Mouse (Mus musculus) heart, embryonic 14.5 days (tissue): ENCODE measurements around the gene Wnt7b. TPM values are rescaled to one million over a fixed set of nuclear protein-coding genes. Genes with fewer than 3 reads are reported as not detected.
A peak's percentile ranks its signal among the peaks of the same experiment; 100 is the strongest.

Source experiments
- ATAC-seq: fragments of 200-750 bp; cut with Nextera tagmentation; 2 replicates; pipeline ENCODE4 v1.8.0; 2017; ENCODE audit warnings: low read depth, moderate TSS enrichment; ENCODE audit not compliant: insufficient number of reproducible peaks, insufficient read depth, low FRiP score
- H3K27ac ChIP-seq, 2 experiments: fragments of 200-500 bp in 1 of 2; fragments of 300-500 bp in 1 of 2; sonication (generic) in 1 of 2; replicated peaks in 1 of 2; 2 replicates each; pipeline ENCODE4 v1.5.1; 2012 to 2014; ENCODE audit warnings: low read depth in 2 of 2, low read length in 2 of 2, control low read depth in 1 of 2, mild to moderate bottlenecking in 1 of 2, mixed read lengths in 1 of 2; ENCODE audit not compliant: control insufficient read depth in 1 of 2, insufficient read depth in 1 of 2
- H3K27me3 ChIP-seq: fragments of 300-500 bp; sonication (generic); 2 replicates; pipeline ENCODE4 v1.6.1; 2014; ENCODE audit warnings: mild to moderate bottlenecking, low read length, control low read depth; ENCODE audit not compliant: control insufficient read depth, insufficient read depth
- H3K36me3 ChIP-seq: fragments of 300-500 bp; sonication (generic); 2 replicates; pipeline ENCODE4 v1.6.1; 2014; ENCODE audit warnings: mild to moderate bottlenecking, control low read depth, low read length, mixed read lengths; ENCODE audit not compliant: control insufficient read depth, insufficient read depth
- H3K4me1 ChIP-seq, 2 experiments: fragments of 200-500 bp in 1 of 2; fragments of 300-500 bp in 1 of 2; sonication (generic) in 1 of 2; 2 replicates each; pipeline ENCODE4 v1.6.1; 2012 to 2014; ENCODE audit warnings: low read length in 2 of 2, control low read depth in 1 of 2, mixed read lengths in 1 of 2; ENCODE audit not compliant: control insufficient read depth in 2 of 2, insufficient read depth in 2 of 2
- H3K4me2 ChIP-seq: fragments of 300-500 bp; sonication (generic); 2 replicates; pipeline ENCODE4 v1.6.1; 2014; ENCODE audit warnings: mild to moderate bottlenecking, low read length
- H3K4me3 ChIP-seq, 2 experiments: fragments of 200-500 bp in 1 of 2; fragments of 300-500 bp in 1 of 2; sonication (generic) in 1 of 2; 2 replicates each; pipeline ENCODE4 v1.5.1; 2012 to 2014; ENCODE audit warnings: low read length in 2 of 2, mild to moderate bottlenecking in 2 of 2, control low read depth in 1 of 2, low read depth in 1 of 2, moderate library complexity in 1 of 2; ENCODE audit not compliant: control insufficient read depth in 1 of 2, insufficient read depth in 1 of 2
- H3K9ac ChIP-seq: fragments of 300-500 bp; sonication (generic); 2 replicates; pipeline ENCODE4 v1.6.1; 2014; ENCODE audit warnings: mild to moderate bottlenecking, low read length
- H3K9me3 ChIP-seq: fragments of 300-500 bp; sonication (generic); 2 replicates; pipeline ENCODE4 v1.6.1; 2016; ENCODE audit warnings: low read length, control low read depth; ENCODE audit not compliant: control insufficient read depth
- WGBS: fragments of 180-500 bp; shearing (Covaris S2); extraction: QIAGEN DNeasy Blood & Tissue Kit; methylation state at CpG from one replicate; pipeline ENCODE4 v1.1.7; 2014; 5-methylcytosine and 5-hydroxymethylcytosine counted together
- polyA plus RNA-seq: library from polyadenylated mRNA; unstranded; fragments of >200 nt; fragmentation: Nextera tagmentation; extraction: Ambion mirVana; gene quantifications from 2 replicates; pipeline ENCODE4 v1.2.1, GENCODE M21; 2014

Wnt7b gene
- polyA plus RNA-seq, 1 experiment from 2014 or later = 0.41 TPM

- ATAC-seq = no peak
Measured at GRCm38 (mm10) chr15:85613358-85614266, 31.3 kb upstream of the Wnt7b start.

GRCm38 (mm10) chr15:85612660-85613357 is 30.5 kb upstream of the Wnt7b start:
- H3K27ac ChIP-seq = no peak overlapping the region
- H3K9me3 ChIP-seq = no peaks in the 10 kb centered on the region
- peaks cover 18 to 24% of the 10 kb centered on the region in 2 experiments for H3K4me1 ChIP-seq
- 75% methylated on average over 8 of the region's 8 CpGs for WGBS
- no peak overlapping the region for H3K4me2 ChIP-seq
- H3K4me3 ChIP-seq = no peak overlapping the region
- peaks cover 15% of the 10 kb centered on the region for H3K27me3 ChIP-seq
- H3K36me3 ChIP-seq = no peaks in the 10 kb centered on the region
- no peak overlapping the region for H3K9ac ChIP-seq
- ATAC-seq = no peak

More at GRCm38 (mm10) chr15:85613358-85614266, 31.3 kb upstream of the Wnt7b start:
- no peak overlapping the region for H3K27ac ChIP-seq
- no peak overlapping the region for H3K4me2 ChIP-seq
- no peak overlapping the region for H3K9ac ChIP-seq
- peaks cover 18 to 24% of the 10 kb centered on the region in 2 experiments for H3K4me1 ChIP-seq
- WGBS = 79% methylated on average over 17 of the region's 17 CpGs
- peaks cover 2% of the 10 kb centered on the region; the same call in 1 of the 2 replicates for H3K9me3 ChIP-seq
- H3K27me3 ChIP-seq = peaks cover 15% of the 10 kb centered on the region
- no peaks in the 10 kb centered on the region for H3K36me3 ChIP-seq
- H3K4me3 ChIP-seq = no peak overlapping the region

DNA sequence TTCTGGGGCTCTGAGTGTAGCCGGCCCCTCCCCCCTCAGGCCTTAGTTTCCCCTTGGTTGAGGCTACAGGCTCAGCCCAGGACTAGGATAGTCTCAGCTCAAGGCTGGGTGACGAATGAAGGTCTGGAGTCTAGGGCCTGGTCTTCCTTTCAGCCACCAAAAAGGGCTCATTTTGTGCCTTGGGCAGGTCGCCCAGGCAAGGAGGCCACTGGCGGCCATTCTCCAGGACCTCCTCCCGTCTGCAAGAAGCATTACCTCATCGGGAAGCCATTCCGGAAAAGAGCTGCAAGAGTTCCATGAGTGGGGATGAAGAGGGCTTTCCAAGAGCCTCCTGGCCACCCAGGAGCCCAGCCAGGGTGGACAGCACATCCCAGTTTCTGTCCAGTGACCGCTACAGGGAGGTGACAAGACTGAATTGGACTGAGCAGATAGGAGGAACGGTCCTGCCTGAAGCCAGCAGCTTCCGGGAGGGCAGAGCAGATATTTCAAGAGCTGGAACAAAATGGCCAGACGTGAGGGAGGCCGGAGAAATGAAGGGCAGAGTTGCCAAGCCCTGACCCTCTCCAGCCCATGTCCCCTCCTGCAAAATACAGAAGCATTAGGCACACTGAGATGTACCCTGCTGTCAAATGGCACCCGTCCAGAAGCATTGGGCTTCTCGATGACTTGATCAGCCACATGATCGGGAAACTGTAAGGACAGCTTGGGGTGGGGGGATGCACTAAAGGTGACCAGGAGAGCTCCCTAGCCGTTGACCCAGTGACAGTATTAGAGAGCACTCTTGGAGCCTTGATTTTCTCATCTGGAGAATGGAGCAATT is 29.6 kb upstream of the Wnt7b start:
- 63% methylated on average over 16 of the region's 16 CpGs for WGBS
- H3K4me3 ChIP-seq = no peak overlapping the region
- H3K9ac ChIP-seq = peak overlapping the region; percentile 3; the same call in 1 of the 2 replicates
- ATAC-seq = no peak
- H3K27ac ChIP-seq = peak overlapping the region; percentile 78 to 86
- no peak overlapping the region for H3K4me2 ChIP-seq
- H3K9me3 ChIP-seq = no peaks in the 10 kb centered on the region
- H3K36me3 ChIP-seq = no peaks in the 10 kb centered on the region
- H3K4me1 ChIP-seq = peaks cover 18 to 24% of the 10 kb centered on the region in 2 experiments
- H3K27me3 ChIP-seq = peaks cover 10% of the 10 kb centered on the region

DNA sequence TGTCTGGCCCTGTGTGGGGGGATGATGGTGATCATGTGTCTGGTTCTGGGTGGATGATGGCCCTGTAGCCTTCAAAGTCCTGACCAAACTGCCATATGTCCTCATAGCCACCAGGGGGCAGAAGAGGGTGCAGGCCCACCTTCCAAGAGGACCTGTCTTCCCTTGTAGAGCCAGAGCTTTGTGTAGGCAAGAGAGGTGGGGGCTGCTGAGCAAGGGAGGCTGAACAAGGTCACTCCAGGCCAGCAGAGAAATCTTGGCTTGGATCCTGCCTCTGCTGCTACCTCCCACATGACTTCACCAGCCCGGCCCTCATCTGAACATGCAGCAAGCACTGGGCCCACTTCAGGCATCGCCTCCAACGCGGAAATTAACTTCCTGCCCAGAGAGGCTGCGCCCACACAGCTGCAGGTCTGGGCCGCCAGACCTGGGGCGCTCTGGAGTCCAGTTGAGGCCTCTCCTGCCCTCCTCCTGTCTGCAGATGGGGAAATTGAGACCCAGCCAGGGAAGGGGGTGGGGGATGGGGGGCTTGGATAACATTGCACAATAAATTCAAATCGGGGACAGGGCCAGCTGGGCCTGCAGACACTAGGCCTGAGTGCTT is 28.4 kb upstream of the Wnt7b start:
- Histone ChIP-seq H3K4me2 (0 out of 2 replicates have a peak overlapping the region, but pooled peaks have one; percentile 5), H3K9ac (peak overlapping the region; percentile 3), H3K4me3 (no peak overlapping the region), H3K27me3 (peaks cover 9% of the 10 kb centered on the region; the same call in 1 of the 2 replicates), H3K27ac (peak overlapping the region; percentile 78 to 86), H3K36me3 (no peaks in the 10 kb centered on the region), H3K4me1 (peaks cover 18 to 24% of the 10 kb centered on the region in 2 experiments), H3K9me3 (no peaks in the 10 kb centered on the region)
- WGBS = 32% methylated on average over 8 of the region's 8 CpGs
- peak; percentile 85 for ATAC-seq

- Histone ChIP-seq H3K9me3 (no peaks in the 10 kb centered on the region), H3K9ac (no peak overlapping the region), H3K27me3 (peaks cover 6% of the 10 kb centered on the region; the same call in 1 of the 2 replicates), H3K27ac (no peak overlapping the region), H3K4me2 (no peak overlapping the region), H3K4me1 (peaks cover 20% of the 10 kb centered on the region in 2 experiments), H3K36me3 (no peaks in the 10 kb centered on the region), H3K4me3 (no peak overlapping the region)
- 52% methylated on average over 5 of the region's 5 CpGs for WGBS
- no peak for ATAC-seq
Measured at GRCm38 (mm10) chr15:85610120-85610519, 27.8 kb upstream of the Wnt7b start.

- Histone ChIP-seq H3K4me1 (peaks cover 18 to 20% of the 10 kb centered on the region in 2 experiments), H3K9ac (no peak overlapping the region), H3K4me3 (no peak overlapping the region), H3K9me3 (no peaks in the 10 kb centered on the region), H3K4me2 (no peak overlapping the region), H3K36me3 (no peaks in the 10 kb centered on the region), H3K27me3 (no peaks in the 10 kb centered on the region), H3K27ac (no peak overlapping the region)
- ATAC-seq = no peak
- 80% methylated on average over 5 of the region's 5 CpGs for WGBS
Measured at GRCm38 (mm10) chr15:85609266-85610004, 27.2 kb upstream of the Wnt7b start.
